Mouse (Mus musculus) kidney, adult 2 months (tissue): ENCODE results near the gene Fam243. TPM values are rescaled to one million over a fixed set of nuclear protein-coding genes. Genes with fewer than 3 reads are reported as not detected.
A peak's percentile ranks its signal among the peaks of the same experiment; 100 is the strongest.

Experiments used
- DNase-seq: peaks from one replicate; pipeline ENCODE4 v3.0.0; 2021
- H3K27ac ChIP-seq: fragments of 200-500 bp; 2 replicates; pipeline ENCODE4 v1.5.1; 2012; ENCODE audit warnings: low read depth, low read length, control low read depth, inconsistent platforms; ENCODE audit not compliant: insufficient read depth
- H3K27me3 ChIP-seq: fragments of 200-500 bp; replicated peaks from 2 replicates; pipeline ENCODE4 v1.6.1; 2012; ENCODE audit warnings: mild to moderate bottlenecking, moderate library complexity, low read length, inconsistent platforms; ENCODE audit not compliant: control insufficient read depth, insufficient read depth
- H3K36me3 ChIP-seq: fragments of 200-500 bp; 2 replicates; pipeline ENCODE4 v1.6.1; 2012; ENCODE audit warnings: mild to moderate bottlenecking, moderate library complexity, low read length, inconsistent platforms; ENCODE audit not compliant: control insufficient read depth, insufficient read depth
- H3K4me1 ChIP-seq: fragments of 200-500 bp; 2 replicates; pipeline ENCODE4 v1.6.1; 2011; ENCODE audit warnings: low read length; ENCODE audit not compliant: control insufficient read depth, insufficient read depth
- H3K4me3 ChIP-seq: fragments of 200-500 bp; 2 replicates; pipeline ENCODE4 v1.5.1; 2011; ENCODE audit warnings: mild to moderate bottlenecking, low read depth, low read length, control low read depth; ENCODE audit not compliant: insufficient read depth
- CTCF ChIP-seq: fragments of 200-500 bp; conservative IDR thresholded peaks from 2 replicates; pipeline ENCODE4 v1.5.1; 2011; ENCODE audit warnings: low read depth, mild to moderate bottlenecking, control low read depth, low read length, moderate library complexity, mixed read lengths; ENCODE audit not compliant: insufficient read depth, insufficient read length
- POLR2A ChIP-seq: fragments of 200-500 bp; IDR thresholded peaks from one replicate; pipeline ENCODE4 v1.6.1; 2011; ENCODE audit warnings: low read depth, low read length, control low read depth
- WGBS: fragments of 180-500 bp; shearing (Covaris S2); methylation state at CpG from one replicate; pipeline ENCODE4 v1.1.7; 2018; 5-methylcytosine and 5-hydroxymethylcytosine counted together
- polyA plus RNA-seq: library from polyadenylated mRNA; depleted of rRNA; stranded (reverse); fragments of >200 nt; gene quantifications from 2 replicates; pipeline ENCODE4 v1.2.3, GENCODE M21; 2012

The Fam243 gene
- polyA plus RNA-seq, 1 experiment, result 0.74 TPM

GRCm38 (mm10) chr16:92305519-92305918 lies 15.7 kb downstream of the Fam243 start:
- 96% methylated on average over 2 of the region's 2 CpGs for WGBS
- TF ChIP-seq CTCF (no peak), POLR2A (no peak)
- H3K4me1 ChIP-seq, result peaks cover 12% of the 10 kb centered on the region; the same call in 1 of the 2 replicates
- no peaks in the 10 kb centered on the region for H3K27me3 ChIP-seq
- H3K4me3 ChIP-seq, result no peak overlapping the region
- DNase-seq, result no peak
- no peak overlapping the region for H3K27ac ChIP-seq
- H3K36me3 ChIP-seq, result no peaks in the 10 kb centered on the region

- DNase-seq, result no peak
- Histone ChIP-seq H3K27me3 (no peaks in the 10 kb centered on the region), H3K4me3 (no peak overlapping the region), H3K27ac (no peak overlapping the region), H3K4me1 (peaks cover 14% of the 10 kb centered on the region; the same call in 1 of the 2 replicates), H3K36me3 (no peaks in the 10 kb centered on the region)
- 57% methylated on average over 5 of the region's 5 CpGs for WGBS
- TF ChIP-seq POLR2A (no peak), CTCF (no peak)
Observed at GRCm38 (mm10) chr16:92302506-92302905, 18.7 kb downstream of the Fam243 start.

- DNase-seq, result no peak
- WGBS, result 31% methylated on average over 5 of the region's 5 CpGs
- Histone ChIP-seq H3K4me3 (peak overlapping the region; percentile 81), H3K27ac (no peak overlapping the region), H3K36me3 (no peaks in the 10 kb centered on the region), H3K27me3 (no peaks in the 10 kb centered on the region), H3K4me1 (peaks cover 14% of the 10 kb centered on the region; the same call in 1 of the 2 replicates)
- TF ChIP-seq POLR2A (no peak), CTCF (no peak)
Observed at GRCm38 (mm10) chr16:92301989-92302388, 19.3 kb downstream of the Fam243 start.

- TF ChIP-seq POLR2A (no peak), CTCF (no peak)
- DNase-seq, result no peak
- peaks cover 14% of the 10 kb centered on the region; the same call in 1 of the 2 replicates for H3K4me1 ChIP-seq
- peak overlapping the region; percentile 33; the same call in 1 of the 2 replicates for H3K27ac ChIP-seq
- H3K27me3 ChIP-seq, result no peaks in the 10 kb centered on the region
- H3K36me3 ChIP-seq, result no peaks in the 10 kb centered on the region
- under 1% methylated on average over 12 of the region's 12 CpGs for WGBS
- peak overlapping the region; percentile 81 for H3K4me3 ChIP-seq
Observed at GRCm38 (mm10) chr16:92301412-92301806, 19.8 kb downstream of the Fam243 start.

- WGBS, result 9% methylated on average over 32 of the region's 32 CpGs
- H3K4me1 ChIP-seq, result peaks cover 14% of the 10 kb centered on the region; the same call in 1 of the 2 replicates
- H3K36me3 ChIP-seq, result no peaks in the 10 kb centered on the region
- no peaks in the 10 kb centered on the region for H3K27me3 ChIP-seq
- H3K4me3 ChIP-seq, result peak within 1 kb of the TSS; percentile 81
- DNase-seq, result peak; percentile 97
- peak within 1 kb of the TSS; percentile 63; the same call in 1 of the 2 replicates for H3K27ac ChIP-seq
- no peak for TF ChIP-seq CTCF
- TF ChIP-seq POLR2A, result peak; percentile 55
Observed at GRCm38 (mm10) chr16:92300649-92301411, 20.4 kb downstream of the Fam243 start, which contains the start of gene Smim11. Smim11 (plus strand) TSS chr16:92301286.

- no peaks in the 10 kb centered on the region for H3K27me3 ChIP-seq
- no peaks in the 10 kb centered on the region for H3K4me1 ChIP-seq
- DNase-seq, result no peak
- no peaks in the 10 kb centered on the region for H3K36me3 ChIP-seq
- no peak overlapping the region for H3K27ac ChIP-seq
- TF ChIP-seq POLR2A (no peak), CTCF (no peak)
- H3K4me3 ChIP-seq, result no peak overlapping the region
- WGBS, result 71% methylated on average over 2 of the region's 2 CpGs
Observed at GRCm38 (mm10) chr16:92295328-92295727, 25.9 kb downstream of the Fam243 start.

GRCm38 (mm10) chr16:92294267-92294970 lies 26.8 kb downstream of the Fam243 start:
- TF ChIP-seq CTCF, result no peak
- no peak for TF ChIP-seq POLR2A
- no peak for DNase-seq
- Histone ChIP-seq H3K4me1 (no peaks in the 10 kb centered on the region), H3K4me3 (no peak overlapping the region), H3K27ac (no peak overlapping the region), H3K27me3 (no peaks in the 10 kb centered on the region), H3K36me3 (no peaks in the 10 kb centered on the region)
- 61% methylated on average over 12 of the region's 12 CpGs for WGBS
